Mouse (Mus musculus) inflammation-experienced regulatory T-cells, adult 6 months (primary cell): ENCODE measurements at regions not wholly inside any gene's neighbourhood (a gene's known extent, or its start where the extent isn't known, plus 50 kb on each side); places are given as distances from the start of the nearest gene placed in this dataset.
"Not testable (repeated sequence)": the region's sequence is repeated elsewhere in the genome, so short reads cannot be mapped to it uniquely, and the experiment has no call there.

Experiments used
- ATAC-seq: one replicate; pipeline ENCODE4 v1.8.0; 2017

DNA sequence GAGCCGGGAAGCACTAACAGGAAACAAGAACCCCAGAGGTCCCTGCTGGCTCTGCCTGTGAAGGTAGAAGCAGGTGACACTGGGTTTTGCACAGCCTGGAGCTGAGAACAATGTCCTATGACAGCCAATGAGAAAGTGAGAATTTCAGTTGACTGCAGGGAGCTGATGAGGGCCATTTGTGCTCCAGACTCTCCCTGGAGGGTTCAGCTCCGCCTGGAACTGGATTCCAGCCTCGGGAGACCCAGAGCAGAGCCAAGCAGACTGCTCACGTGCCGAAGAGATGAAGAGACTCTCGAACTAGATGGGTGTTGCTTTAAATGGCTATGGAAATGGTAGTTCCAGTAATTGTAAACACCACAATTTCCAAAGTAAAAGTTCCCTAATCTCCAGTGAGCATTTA is 93.5 kb downstream of the Cand1 start:
- ATAC-seq: no peak

- no peak for ATAC-seq
These were observed 97.0 kb downstream of the Cand1 start for GRCm38 (mm10) chr10:119142866-119143265.

- ATAC-seq: peak; percentile 77
These were observed 97.5 kb downstream of the Cand1 start for GRCm38 (mm10) chr10:119142307-119142706.

DNA sequence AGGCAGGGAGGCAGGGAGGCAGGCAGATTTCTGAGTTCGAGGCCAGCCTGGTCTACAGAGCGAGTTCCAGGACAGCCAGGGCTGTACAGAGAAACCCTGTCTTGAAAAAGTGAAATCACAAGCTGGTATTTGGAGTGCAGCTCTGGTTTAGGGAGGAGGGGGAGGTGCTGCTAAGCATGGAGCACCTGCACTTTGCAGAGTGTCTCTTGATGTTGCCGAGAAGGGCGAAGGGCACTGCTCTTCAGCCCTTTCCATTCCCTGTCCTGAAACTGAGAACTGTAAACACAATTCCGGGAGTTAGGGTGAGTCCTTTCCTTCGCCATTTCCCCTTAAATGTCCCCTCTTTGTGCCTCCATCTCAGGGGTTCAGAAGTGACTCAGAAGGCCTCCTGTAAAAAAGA is 101.6 kb downstream of the Cand1 start:
- ATAC-seq: no peak

GRCm38 (mm10) chr10:119135489-119135924 is 104.3 kb downstream of the Cand1 start:
- no peak for ATAC-seq

GRCm38 (mm10) chr10:119134797-119135488 is 104.9 kb downstream of the Cand1 start:
- ATAC-seq: no peak

- ATAC-seq: no peak
These were observed 107.9 kb downstream of the Cand1 start for GRCm38 (mm10) chr10:119131977-119132376.

- ATAC-seq: no peak
These were observed 109.2 kb downstream of the Cand1 start for GRCm38 (mm10) chr10:119130676-119131075.

- no peak for ATAC-seq
These were observed 111.8 kb downstream of the Cand1 start for GRCm38 (mm10) chr10:119128035-119128434.

DNA sequence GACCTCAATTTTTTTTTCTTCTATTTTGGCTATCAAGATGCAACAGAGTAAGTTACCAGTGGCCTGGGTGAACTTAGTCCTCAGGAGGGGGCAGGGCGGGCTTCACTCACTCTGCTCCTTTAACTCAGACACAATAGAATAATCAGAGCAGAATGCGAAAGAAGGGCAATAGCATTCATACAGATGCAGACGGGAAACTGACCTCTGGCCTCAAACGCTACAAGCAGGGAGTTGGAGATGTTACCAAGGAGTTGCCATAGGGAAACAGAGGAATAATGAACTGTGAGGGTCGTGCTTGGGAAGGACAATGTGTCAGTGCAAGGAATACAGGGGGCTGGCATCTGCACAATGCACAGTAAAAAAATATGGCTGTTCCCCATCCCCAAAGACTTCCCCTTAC is 116.3 kb downstream of the Cand1 start:
- ATAC-seq: no peak

GRCm38 (mm10) chr10:119122347-119122746 is 117.5 kb downstream of the Cand1 start:
- no peak for ATAC-seq

DNA sequence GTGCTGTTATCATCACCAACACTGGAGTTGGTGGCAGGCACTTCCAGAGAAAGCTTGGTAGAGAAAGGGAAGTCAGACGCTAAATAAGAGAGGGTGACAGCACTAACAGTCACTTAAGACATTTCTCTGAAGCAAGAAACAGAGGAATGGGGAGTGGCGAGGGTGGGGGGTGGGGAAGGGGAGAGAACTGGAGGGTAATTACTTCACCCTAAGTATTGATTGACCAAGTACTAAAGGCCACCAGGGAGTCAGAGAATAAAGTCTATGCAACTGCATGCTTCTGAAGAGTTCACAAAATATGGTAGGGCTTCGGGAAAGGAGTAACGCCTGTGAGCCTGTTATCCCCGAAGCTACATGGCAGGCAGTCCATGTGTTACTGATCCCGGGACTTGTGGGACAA is 118.3 kb downstream of the Cand1 start:
- ATAC-seq: no peak

DNA sequence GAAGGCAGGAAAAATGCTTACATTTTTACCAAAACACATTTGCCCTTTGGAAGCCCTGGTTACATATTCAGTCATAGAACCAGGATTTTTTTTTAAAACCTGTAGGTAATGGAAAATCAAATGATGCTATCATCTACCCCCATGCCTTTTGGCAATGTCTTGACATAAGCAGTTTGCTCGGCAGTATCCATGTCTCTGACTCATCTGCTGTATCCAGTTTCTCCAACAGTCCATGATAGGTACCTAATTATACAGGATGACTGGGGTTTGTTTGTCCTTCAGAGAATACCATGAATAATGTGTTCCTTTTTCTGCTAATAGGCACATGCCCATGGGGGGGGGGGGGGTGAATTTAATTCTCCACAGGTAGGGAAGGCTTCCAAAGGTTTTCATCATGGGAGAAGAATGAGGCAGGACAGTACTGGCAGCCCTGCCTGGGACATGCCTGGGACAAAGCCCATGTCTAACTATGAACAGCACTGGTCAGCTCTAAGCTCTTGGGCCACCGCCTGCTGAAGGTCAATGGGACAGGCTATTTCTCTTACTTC is 122.9 kb downstream of the Cand1 start:
- ATAC-seq: no peak

DNA sequence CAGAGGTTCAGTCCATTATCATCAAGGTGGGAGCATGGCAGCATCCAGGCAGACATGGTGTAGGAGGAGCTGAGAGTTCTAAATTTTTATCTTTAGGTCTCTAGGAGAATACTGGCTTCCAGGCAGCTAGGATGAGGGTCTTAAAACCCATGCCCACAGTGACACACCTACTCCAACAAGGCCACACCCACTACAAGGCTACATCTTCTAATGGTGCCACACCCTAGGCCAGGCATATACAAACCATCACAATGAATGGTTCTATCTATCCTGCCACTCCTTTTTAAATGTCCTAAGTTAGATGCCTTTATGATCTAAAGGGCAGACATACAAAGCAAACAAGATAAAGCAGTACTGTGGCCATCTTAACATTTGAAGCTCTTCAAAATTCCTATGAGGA is 124.7 kb downstream of the Cand1 start:
- ATAC-seq: not testable (repeated sequence)

GRCm38 (mm10) chr10:119114653-119115052 is 125.2 kb downstream of the Cand1 start:
- no peak for ATAC-seq

DNA sequence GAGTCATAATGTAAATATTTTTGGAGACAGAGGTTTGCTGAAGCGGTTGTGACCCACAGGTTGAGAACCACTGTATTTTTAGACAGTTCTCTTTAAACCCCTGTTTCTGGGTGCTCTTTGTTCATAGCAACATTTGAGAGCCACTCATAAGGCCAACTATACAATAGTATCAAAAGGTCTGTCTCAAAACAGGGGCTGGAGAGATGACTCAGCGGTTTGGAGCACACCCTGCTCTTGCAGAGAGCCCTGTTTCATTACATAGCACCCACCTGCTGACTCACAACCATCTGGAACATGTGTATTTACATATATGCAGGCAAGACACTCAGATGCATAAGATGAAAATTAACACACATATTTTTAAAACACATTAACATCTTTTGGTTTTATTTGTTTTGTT is 128.0 kb downstream of the Cand1 start:
- ATAC-seq: no peak

- no peak for ATAC-seq
These were observed 128.4 kb downstream of the Cand1 start for GRCm38 (mm10) chr10:119111409-119111808.

GRCm38 (mm10) chr10:119110614-119111013 is 129.2 kb downstream of the Cand1 start:
- ATAC-seq: no peak

- no peak for ATAC-seq
These were observed 130.6 kb downstream of the Cand1 start for GRCm38 (mm10) chr10:119109207-119109606.

GRCm38 (mm10) chr10:119107728-119108127 is 132.1 kb downstream of the Cand1 start:
- no peak for ATAC-seq

DNA sequence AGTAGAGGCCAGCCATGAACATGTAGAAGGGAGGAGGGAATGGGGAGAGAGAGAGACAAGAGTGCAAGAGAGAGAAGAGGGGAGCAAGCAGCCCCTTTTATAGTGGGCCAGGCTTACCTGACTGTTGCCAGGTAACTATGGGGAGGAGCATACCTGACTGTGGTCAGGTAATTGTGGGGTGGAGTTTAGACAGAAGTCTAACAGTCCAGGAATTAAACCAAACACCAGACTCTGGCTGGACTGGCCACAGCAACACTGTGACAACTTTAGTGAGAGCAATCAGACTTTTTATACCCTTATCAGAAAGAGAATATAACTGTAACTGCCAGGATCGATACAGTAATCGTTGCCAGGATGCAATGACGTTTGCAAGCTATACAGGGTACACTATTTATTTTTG is 133.8 kb downstream of the Cand1 start:
- no peak for ATAC-seq

DNA sequence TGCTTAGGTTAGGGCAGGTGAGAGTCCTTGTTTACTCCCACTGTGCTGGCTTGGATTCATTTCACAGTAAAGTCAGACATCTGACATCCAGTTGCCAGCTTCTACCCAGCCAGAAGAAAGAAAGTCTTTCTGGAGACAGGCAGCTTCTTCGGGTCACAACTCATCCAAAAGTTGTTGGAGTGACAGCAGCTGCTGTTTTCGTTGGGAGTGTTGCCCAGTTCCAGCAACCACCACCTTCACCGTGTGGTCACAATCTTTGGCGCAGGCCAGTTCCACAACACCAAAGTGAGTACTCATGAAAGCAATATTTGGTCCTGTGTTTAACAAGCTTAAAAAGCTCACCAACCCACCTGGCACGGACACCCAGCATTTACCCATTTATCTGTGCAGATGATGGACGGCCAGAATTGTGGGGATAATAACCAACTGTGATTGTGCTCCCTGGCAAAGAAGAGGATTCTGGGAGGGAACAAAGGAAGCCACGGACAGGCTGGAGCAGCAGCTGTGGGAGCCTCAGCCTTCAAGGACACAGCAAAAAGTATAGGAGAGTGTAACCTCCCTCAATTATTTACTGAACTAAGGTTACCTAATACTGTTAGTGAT is 134.5 kb downstream of the Cand1 start:
- no peak for ATAC-seq

GRCm38 (mm10) chr10:119100511-119100910 is 139.3 kb downstream of the Cand1 start:
- no peak for ATAC-seq

DNA sequence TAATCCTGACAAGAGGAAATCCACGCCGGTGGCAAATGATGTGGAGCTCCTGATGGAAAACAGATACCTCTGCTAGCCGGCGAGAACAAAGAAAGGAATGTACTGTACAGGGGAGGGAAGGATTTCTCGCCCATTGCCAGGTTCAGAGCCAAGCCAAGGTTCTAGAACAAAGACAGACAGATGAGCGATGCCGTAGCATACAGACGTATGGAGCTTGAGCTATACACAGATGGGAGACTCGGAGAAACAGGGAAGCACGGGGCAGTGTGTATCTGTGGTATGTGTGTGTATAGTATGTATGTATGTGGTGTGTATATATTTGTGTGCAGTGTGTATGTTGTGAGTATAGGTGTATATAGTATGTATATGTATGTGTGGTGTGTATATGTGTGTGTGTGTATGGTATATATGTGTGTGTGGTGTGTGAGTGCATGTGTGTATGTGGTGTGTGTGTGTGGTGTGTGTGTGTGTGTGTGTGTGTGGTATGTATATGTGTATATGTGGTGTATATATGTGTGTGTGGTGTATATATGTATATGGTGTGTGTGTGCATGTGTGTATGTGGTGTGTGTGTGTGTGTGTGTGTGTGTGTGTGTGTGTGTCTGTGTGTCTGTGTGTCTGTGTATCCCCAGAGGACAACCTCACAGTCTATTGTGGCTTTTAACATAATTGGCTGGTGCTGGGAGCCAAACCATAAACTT is 140.6 kb downstream of the Cand1 start:
- no peak for ATAC-seq
